Mouse (Mus musculus) adrenal gland, postnatal 4 days (tissue): ENCODE results near the gene Thg1l. TPM values are rescaled to one million over a fixed set of nuclear protein-coding genes. Genes with fewer than 3 reads are reported as not detected.
A peak's percentile ranks its signal among the peaks of the same experiment; 100 is the strongest.

Experiments used
- DNase-seq, 2 experiments: peaks; one replicate each; pipeline ENCODE4 v3.0.0; 2021 to 2022; ENCODE audit warnings: low spot score in 2 of 2, mixed read lengths in 2 of 2
- total RNA-seq, 2 experiments: library from RNA; stranded (reverse); gene quantifications; 2 replicates each; pipeline ENCODE4 v1.2.3; 2021

The Thg1l gene
- total RNA-seq, 2 experiments from 2014 or later, result 21.2 to 21.3 TPM

- DNase-seq, result no peak
Observed at GRCm38 (mm10) chr11:45929541-45929940, 25.8 kb downstream of the Thg1l start.

GRCm38 (mm10) chr11:45927456-45927855 lies 27.8 kb downstream of the Thg1l start:
- no peak for DNase-seq

- peak; percentile 21 to 55 for DNase-seq
Observed at GRCm38 (mm10) chr11:45926640-45927082, 28.6 kb downstream of the Thg1l start.

GRCm38 (mm10) chr11:45925436-45925835 lies 29.9 kb downstream of the Thg1l start:
- DNase-seq, result no peak

- DNase-seq, result no peak
Observed at GRCm38 (mm10) chr11:45921480-45921898, 33.8 kb downstream of the Thg1l start.

GRCm38 (mm10) chr11:45921026-45921425 lies 34.3 kb downstream of the Thg1l start:
- no peak for DNase-seq

- no peak for DNase-seq
Observed at GRCm38 (mm10) chr11:45918836-45919235, 36.5 kb downstream of the Thg1l start.

GRCm38 (mm10) chr11:45918018-45918417 lies 37.3 kb downstream of the Thg1l start:
- no peak for DNase-seq

GRCm38 (mm10) chr11:45916196-45916595 lies 39.1 kb downstream of the Thg1l start:
- DNase-seq, result no peak

- DNase-seq, result no peak
Observed at GRCm38 (mm10) chr11:45910701-45911100, 44.6 kb downstream of the Thg1l start.

GRCm38 (mm10) chr11:45908894-45909293 lies 46.4 kb downstream of the Thg1l start:
- no peak for DNase-seq

- no peak for DNase-seq
Observed at GRCm38 (mm10) chr11:45908070-45908469, 47.2 kb downstream of the Thg1l start.

- DNase-seq, result no peak
Observed at GRCm38 (mm10) chr11:45907301-45907700, 48.0 kb downstream of the Thg1l start.

- no peak for DNase-seq
Observed at GRCm38 (mm10) chr11:45906109-45906786, 49.0 kb downstream of the Thg1l start.

GRCm38 (mm10) chr11:45900233-45901015 lies 54.9 kb downstream of the Thg1l start:
- no peak for DNase-seq

GRCm38 (mm10) chr11:45897392-45897791 lies 57.9 kb downstream of the Thg1l start:
- no peak for DNase-seq

Other genes with a start within 250 kb of the Thg1l start
- gene Clint1, start 103.4 kb downstream of the Thg1l start, total RNA-seq, result 10 to 100 TPM; 87.3 to 98.2 TPM
- gene Lsm11, start 10.6 kb downstream of the Thg1l start, total RNA-seq, result 10 to 100 TPM; 10.0 to 12.4 TPM
- under 1 TPM; 0.34 to 0.67 TPM for gene Sox30, start 24.8 kb upstream of the Thg1l start, total RNA-seq
- gene Gm12166, start 96.8 kb upstream of the Thg1l start, total RNA-seq, result 1 to 10 TPM; 6.1 to 8.2 TPM
- 10 to 100 TPM; 22.4 to 25.8 TPM for gene Adam19, start 100.5 kb upstream of the Thg1l start, total RNA-seq
- gene Nipal4, start 211.0 kb upstream of the Thg1l start, total RNA-seq, result under 1 TPM in 1 of 2 experiments, not detected in 1; 0.17 TPM